Mouse (Mus musculus): ENCODE results near the gene Itpr2. TPM values are rescaled to one million over a fixed set of nuclear protein-coding genes. Genes with fewer than 3 reads are reported as not detected.

The Itpr2 gene
- total RNA-seq, 2 experiments from 2014 or later = 19.2 to 20.8 TPM

- no peak for DNase-seq (ENCODE audit: low spot score in 2 of 2)
- intact Hi-C loops (cut with DNase I) = no loop called here
These were observed 387.2 kb downstream of the Itpr2 start for GRCm38 (mm10) chr6:146114731-146115302.

DNA sequence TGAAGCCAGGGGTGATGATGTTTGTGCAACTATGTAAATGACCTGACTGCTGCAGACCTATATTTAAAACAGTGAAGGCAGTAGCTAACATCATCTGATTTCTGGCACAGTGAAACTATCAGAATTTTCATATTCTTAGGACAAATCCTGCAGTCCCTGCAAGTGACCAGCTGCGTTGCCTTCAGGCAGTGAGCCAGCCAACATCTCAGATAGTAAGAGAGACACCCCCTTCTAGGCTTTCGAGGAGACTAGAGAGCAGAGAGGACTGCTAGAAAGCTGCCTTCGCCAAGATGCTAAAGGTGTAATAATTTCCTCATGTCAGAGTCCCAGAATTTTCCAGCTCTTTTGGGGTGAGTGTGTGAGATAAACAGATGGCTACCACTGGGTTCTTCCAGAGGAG lies 388.0 kb downstream of the Itpr2 start:
- intact Hi-C loops (cut with DNase I) = no loop called here
- no peak for DNase-seq (ENCODE audit: low spot score in 2 of 2)

GRCm38 (mm10) chr6:146113085-146113484 lies 388.9 kb downstream of the Itpr2 start:
- no peak for DNase-seq (ENCODE audit: low spot score in 2 of 2)
- intact Hi-C loops (cut with DNase I) = no loop called here

GRCm38 (mm10) chr6:146112211-146112610 lies 389.8 kb downstream of the Itpr2 start:
- DNase-seq (ENCODE audit: low spot score in 2 of 2) = no peak
- intact Hi-C loops (cut with DNase I) = no loop called here

DNA sequence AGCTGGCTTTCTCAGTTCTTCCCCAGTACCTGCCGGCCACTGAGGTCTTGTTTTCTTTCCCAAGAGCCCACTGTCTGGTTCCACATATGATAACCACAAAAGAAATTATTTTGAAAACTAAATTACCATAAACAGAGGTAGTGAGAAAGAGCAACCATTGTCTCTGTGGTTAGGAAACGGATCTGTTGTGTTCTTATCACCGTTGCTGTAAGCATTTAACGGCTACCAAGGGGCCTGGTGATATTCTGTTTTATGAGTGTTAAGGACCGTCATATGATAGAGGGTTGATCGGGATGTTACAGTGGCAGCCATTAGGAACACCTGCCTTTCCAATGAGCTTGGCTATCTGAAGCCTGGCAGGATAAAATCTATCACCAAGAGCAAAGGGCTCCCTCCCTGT lies 390.2 kb downstream of the Itpr2 start:
- DNase-seq (ENCODE audit: low spot score in 2 of 2) = no peak
- intact Hi-C loops (cut with DNase I) = no loop called here

GRCm38 (mm10) chr6:146110832-146111741 lies 390.9 kb downstream of the Itpr2 start:
- DNase-seq (ENCODE audit: low spot score in 2 of 2) = no peak
- intact Hi-C loops (cut with DNase I) = no loop called here

DNA sequence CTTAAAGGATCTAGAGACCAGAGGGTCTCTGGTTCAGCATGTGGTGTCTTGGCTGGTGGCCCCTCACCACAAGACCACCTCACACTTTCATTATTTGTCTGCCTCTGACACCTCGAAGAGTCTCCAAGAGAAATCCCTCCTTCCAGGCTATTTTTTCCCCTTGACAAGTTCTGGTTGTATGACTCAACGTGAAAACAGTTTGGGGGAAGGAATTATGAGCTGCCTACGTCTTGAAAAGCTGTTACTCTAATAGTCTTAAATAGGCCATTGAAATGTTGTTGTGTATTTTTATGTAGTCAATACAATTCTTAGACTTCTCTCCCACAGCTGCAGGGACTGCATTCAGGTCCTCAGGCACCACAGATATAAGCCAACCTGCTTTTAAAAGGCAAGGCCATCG lies 391.6 kb downstream of the Itpr2 start:
- DNase-seq (ENCODE audit: low spot score in 2 of 2) = no peak
- intact Hi-C loops (cut with DNase I) = no loop called here

GRCm38 (mm10) chr6:146108695-146109094 lies 393.3 kb downstream of the Itpr2 start:
- no peak for DNase-seq (ENCODE audit: low spot score in 2 of 2)
- intact Hi-C loops (cut with DNase I) = no loop called here

DNA sequence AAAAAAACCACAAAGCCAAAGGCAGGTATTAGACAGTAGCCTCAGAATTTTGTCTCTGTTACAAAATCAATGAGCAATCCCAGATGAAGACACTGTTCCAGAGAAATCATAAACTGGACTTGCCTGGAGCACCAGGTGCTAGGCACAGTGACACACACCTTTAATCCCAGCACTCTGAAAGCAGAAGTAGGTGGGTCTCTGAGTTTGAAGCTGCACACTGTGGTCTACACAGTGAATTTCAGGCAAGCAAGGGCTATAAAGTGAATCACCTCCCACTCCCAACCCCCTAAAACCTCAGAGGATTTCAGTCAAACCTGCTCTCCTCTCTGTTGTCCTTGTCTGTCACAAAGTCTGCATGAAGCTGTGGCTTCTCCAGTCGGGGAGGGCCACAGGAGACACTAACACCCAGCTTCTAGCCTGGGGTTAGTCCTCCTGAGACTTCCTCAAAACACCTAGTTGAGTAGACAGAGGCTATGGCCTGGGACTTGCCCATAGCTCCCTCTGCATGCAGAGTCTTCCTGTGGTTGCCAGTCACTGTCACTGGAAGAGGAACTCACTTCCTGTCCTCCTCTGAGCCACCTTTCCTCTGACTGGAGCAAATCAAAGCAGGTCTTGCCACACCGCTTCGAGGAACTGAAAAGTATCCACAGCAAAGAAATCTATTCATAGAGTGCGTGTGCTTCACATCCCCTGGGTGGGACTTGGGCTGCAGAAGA lies 394.7 kb downstream of the Itpr2 start:
- intact Hi-C loops (cut with DNase I) = no loop called here
- DNase-seq (ENCODE audit: low spot score in 2 of 2) = no peak

DNA sequence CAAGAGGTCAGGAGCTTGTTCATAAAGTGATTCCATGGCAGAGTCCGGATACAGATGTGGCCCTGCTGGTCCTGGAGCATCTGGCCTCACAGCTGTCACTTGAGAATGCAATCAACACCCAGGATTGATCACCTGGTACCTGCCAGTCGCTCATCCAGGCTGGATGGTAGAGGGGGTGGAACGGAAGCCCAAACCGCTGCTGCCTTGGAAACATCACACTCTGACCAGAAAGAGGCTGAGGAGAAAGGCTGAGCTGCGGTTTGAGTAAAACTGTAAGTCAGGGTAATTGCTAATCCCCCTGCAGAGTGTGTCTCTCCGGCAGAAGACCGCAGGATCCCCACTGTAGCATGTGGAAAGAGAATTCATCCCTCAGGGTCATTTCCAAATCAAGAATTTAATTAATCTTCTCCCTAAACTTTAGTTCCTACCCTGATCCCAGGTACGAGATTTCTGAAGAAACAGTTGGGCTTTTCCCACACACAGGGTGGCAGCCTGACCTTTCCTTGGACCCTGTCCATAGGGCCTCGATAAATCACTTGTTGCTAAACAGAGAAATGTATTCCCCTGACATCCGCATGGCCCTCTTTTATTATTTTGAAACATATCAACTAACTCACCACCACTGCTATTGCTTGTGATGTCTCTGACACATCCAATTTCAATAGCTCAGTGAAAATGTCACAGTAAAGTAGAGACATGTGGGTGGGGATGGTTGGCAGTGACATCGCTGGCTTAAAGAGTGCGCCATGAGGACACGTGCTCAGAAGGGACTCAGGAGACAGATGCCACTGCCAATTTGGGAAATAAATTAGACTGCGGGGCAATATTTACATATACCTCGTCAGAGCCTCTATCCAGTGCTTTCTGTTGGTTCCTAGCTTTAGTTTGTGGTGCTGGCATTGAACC lies 418.7 kb downstream of the Itpr2 start:
- intact Hi-C loops (cut with DNase I) = no loop called here
- no peak for DNase-seq (ENCODE audit: low spot score in 2 of 2)

- intact Hi-C loops (cut with DNase I) = no loop called here
- DNase-seq (ENCODE audit: low spot score in 2 of 2) = no peak
These were observed 419.5 kb downstream of the Itpr2 start for GRCm38 (mm10) chr6:146082476-146082875.

DNA sequence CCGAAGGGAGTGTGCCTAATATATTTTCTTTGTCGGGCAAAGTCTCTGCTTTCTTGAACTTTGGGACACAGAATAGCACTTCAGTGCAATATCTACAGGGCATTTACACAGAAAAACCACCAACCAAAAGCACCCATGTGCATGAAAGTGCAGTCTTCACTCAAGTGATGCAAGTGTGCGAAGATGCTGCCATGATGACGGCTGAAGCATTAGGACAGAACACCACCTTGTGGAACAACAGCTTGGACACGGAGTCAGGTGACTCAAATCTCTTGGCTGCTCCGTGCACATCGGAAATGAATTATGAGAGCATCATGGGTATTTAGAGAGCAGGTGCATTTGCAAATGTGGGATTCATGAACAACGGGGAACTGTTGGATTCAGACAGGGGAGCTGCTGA lies 420.4 kb downstream of the Itpr2 start:
- intact Hi-C loops (cut with DNase I) = no loop called here
- DNase-seq (ENCODE audit: low spot score in 2 of 2) = no peak

DNA sequence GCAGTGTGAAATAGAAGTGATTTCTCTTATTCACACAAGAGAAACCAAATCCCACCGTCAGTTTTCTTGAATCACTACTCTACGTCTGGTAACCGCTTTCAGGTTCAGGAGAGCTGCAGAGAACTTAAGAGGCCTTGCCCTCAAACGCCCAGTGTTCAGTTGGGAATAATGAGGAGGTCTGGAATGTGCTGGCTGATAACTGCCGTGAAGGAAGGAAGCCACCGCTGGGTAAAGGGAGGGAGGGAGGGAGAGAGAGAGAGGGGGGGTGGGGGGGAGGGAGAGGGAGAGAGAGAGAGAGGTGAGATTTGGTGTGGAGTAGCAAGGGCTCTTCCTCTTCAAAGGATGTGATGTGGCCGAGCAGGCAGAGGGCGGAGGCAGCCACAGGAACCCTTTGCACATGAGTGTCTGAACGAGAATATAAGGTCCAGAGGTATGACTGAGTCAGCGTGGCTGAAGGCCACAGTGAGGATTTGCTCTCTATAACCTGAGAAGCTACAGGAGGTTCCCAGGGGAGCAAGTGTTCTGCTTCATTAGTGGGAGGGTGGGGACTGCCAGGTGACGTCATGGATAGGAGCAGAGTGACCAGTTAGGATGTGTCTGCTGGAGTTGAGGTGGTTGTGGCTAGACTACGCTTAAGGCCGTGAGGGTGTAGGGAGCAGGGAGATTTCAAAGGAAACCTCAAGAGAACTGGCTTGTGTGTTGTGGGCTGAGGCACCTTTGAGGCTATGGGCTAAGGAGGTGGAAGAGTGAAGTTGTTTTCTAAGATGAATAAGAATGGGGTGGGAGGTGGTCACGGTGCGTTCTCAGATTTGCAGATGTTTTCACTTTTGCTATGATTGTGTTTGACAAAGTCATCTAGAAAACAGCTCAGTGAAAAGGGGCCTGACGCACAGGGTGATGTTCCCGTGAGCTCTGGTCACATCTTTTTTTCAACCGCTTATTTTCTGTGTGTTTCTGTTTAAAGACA lies 421.2 kb downstream of the Itpr2 start:
- DNase-seq (ENCODE audit: low spot score in 2 of 2) = no peak
- intact Hi-C loops (cut with DNase I) = no loop called here

DNA sequence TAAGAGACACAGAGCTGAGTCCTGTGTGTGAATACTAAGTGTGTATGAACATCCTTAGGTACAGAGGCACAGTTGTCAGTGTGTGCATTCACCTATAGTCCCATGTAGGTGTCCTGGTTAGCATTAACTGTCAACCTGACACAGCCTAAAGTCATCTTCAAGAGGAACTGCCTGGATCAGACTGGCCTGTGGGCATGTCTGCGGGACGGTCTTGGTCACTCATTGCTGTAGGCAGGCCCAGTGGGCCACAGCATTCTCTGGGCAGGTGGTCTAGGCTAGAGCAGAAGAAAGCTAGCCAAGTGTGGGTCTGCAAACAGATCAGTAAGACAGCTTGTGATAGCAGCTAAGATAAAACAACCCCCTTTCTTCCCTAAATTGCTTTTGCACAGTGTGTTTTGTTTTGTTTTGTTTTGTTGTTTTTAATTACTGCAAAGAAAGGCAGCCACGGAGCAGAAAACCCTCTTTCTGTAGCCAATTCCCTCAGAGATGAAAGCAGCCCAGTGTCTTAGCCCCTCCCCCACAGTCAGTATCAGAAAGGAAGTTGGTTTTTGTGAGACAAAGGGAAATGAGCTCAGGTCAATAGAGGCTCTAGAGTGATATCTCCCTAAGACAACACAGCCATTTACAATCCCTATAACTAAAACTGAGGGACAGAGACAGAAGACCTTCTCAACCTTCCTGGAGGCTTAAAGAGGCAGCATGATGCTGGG lies 422.1 kb downstream of the Itpr2 start:
- peak in 1 of 2 experiments; percentile 26 for DNase-seq (ENCODE audit: low spot score in 2 of 2)
- intact Hi-C loops (cut with DNase I) = no loop called here

GRCm38 (mm10) chr6:146079261-146079660 lies 422.8 kb downstream of the Itpr2 start:
- DNase-seq (ENCODE audit: low spot score in 2 of 2) = peak; percentile 74 to 79
- intact Hi-C loops (cut with DNase I) = no loop called here

DNA sequence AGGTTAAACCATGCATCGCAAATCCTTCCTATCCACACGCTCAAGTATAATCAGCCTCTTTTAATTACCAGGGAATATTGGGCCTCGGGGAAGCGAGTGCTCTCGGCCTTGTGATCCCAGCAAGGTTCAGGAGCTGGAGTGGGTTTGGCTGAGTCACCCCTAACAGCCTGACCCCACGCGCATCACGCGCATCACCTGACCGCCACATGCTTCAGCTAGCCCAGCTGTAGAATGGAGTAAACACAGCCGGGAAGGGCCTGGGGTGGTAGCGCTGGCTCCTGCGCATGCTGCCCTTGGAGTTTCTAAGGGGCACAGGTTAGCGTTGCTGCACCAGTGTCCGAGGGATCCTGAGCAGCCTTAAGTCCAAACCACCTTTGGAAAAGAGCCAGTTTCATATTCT lies 423.9 kb downstream of the Itpr2 start:
- no peak for DNase-seq (ENCODE audit: low spot score in 2 of 2)
- intact Hi-C loops (cut with DNase I) = no loop called here

GRCm38 (mm10) chr6:146077124-146077889 lies 424.7 kb downstream of the Itpr2 start:
- intact Hi-C loops (cut with DNase I) = no loop called here
- DNase-seq (ENCODE audit: low spot score in 2 of 2) = no peak
